Mouse (Mus musculus) left cerebral cortex, postnatal 25 days (tissue): ENCODE data around the gene Tcf23. TPM values are rescaled to one million over a fixed set of nuclear protein-coding genes. Genes with fewer than 3 reads are reported as not detected.

ENCODE experiments used
- DNase-seq, 2 experiments: peaks; one replicate each; pipeline ENCODE4 v3.0.0; 2022; ENCODE audit warnings: low spot score in 2 of 2, mixed read lengths in 1 of 2
- intact Hi-C: fragments of 180-260 bp; cut with DNase I; formaldehyde crosslinking; loops from one replicate; pipeline ENCODE4 v1.15.1; 2025
- total RNA-seq, 2 experiments: library from RNA; stranded (reverse); gene quantifications; 2 replicates each; pipeline ENCODE4 v1.2.3; 2021

The Tcf23 gene
- total RNA-seq: under 1 TPM; 0.16 to 0.25 TPM

- intact Hi-C loops: loop anchor here (10.0 kb wide), 1 partner anchor 326 kb away; the partner anchor contains the start of genes Fndc4, Gckr and Ift172
- DNase-seq: no peak
Observed at GRCm38 (mm10) chr5:30968416-30968815, at the start of gene Tcf23. Tcf23 (plus strand) TSS chr5:30968662.

GRCm38 (mm10) chr5:30918691-30919090 is 49.8 kb upstream of the Tcf23 start:
- intact Hi-C loops: no loop called here
- DNase-seq: no peak

GRCm38 (mm10) chr5:30919831-30920614 is 48.4 kb upstream of the Tcf23 start:
- DNase-seq: no peak
- intact Hi-C loops: no loop called here

GRCm38 (mm10) chr5:30920621-30921020 is 47.8 kb upstream of the Tcf23 start:
- intact Hi-C loops: no loop called here

GRCm38 (mm10) chr5:30921256-30922033 is 47.0 kb upstream of the Tcf23 start, which contains the start of gene Khk:
Khk (plus strand) TSS chr5:30921431.
- peak; percentile 87 to 89 for DNase-seq
- intact Hi-C loops: no loop called here

More at GRCm38 (mm10) chr5:30920621-30921020, 47.8 kb upstream of the Tcf23 start:
- no peak for DNase-seq

- no peak for DNase-seq
- intact Hi-C loops: no loop called here
Observed at GRCm38 (mm10) chr5:30922581-30923041, 45.9 kb upstream of the Tcf23 start.

- intact Hi-C loops: no loop called here
- DNase-seq: no peak
Observed at GRCm38 (mm10) chr5:30923119-30923518, 45.3 kb upstream of the Tcf23 start.

- DNase-seq: no peak
- intact Hi-C loops: no loop called here
Observed at GRCm38 (mm10) chr5:30924614-30925013, 43.8 kb upstream of the Tcf23 start.

- DNase-seq: no peak
- intact Hi-C loops: no loop called here
Observed at GRCm38 (mm10) chr5:30925217-30925616, 43.2 kb upstream of the Tcf23 start.

GRCm38 (mm10) chr5:30926073-30926472 is 42.4 kb upstream of the Tcf23 start:
- intact Hi-C loops: no loop called here
- DNase-seq: no peak

GRCm38 (mm10) chr5:30927945-30928529 is 40.4 kb upstream of the Tcf23 start:
- peak; percentile 65 to 75 for DNase-seq
- intact Hi-C loops: no loop called here

GRCm38 (mm10) chr5:30930121-30930520 is 38.3 kb upstream of the Tcf23 start:
- DNase-seq: peak; percentile 75 to 87
- intact Hi-C loops: loop anchor here (1.0 kb wide), 1 partner anchor 74 kb away; no protein-coding TSS in a partner anchor

GRCm38 (mm10) chr5:30930846-30931245 is 37.6 kb upstream of the Tcf23 start:
- intact Hi-C loops: loop anchor here (1.0 kb wide), 1 partner anchor 73 kb away; no protein-coding TSS in a partner anchor

GRCm38 (mm10) chr5:30931378-30931777 is 37.1 kb upstream of the Tcf23 start:
- intact Hi-C loops: no loop called here
- DNase-seq: no peak

More at GRCm38 (mm10) chr5:30930846-30931245, 37.6 kb upstream of the Tcf23 start:
- no peak for DNase-seq

GRCm38 (mm10) chr5:30933705-30934104 is 34.8 kb upstream of the Tcf23 start:
- intact Hi-C loops: no loop called here
- no peak for DNase-seq

- no peak for DNase-seq
- intact Hi-C loops: no loop called here
Observed at GRCm38 (mm10) chr5:30934725-30935461, 33.6 kb upstream of the Tcf23 start.

- intact Hi-C loops: no loop called here
- no peak for DNase-seq
Observed at GRCm38 (mm10) chr5:30943004-30943403, 25.5 kb upstream of the Tcf23 start.

- intact Hi-C loops: no loop called here
- DNase-seq: no peak
Observed at GRCm38 (mm10) chr5:30944344-30944743, 24.1 kb upstream of the Tcf23 start.
